ENCODE assay signal across 8 mouse cellular contexts in genomic region chr19:4440222-4440621, GRCm38 (mm10). TPM values are rescaled to one million over a fixed set of nuclear protein-coding genes. Genes with fewer than 3 reads are reported as not detected.
A peak's percentile ranks its signal among the peaks of the same experiment; 100 is the strongest.
DNase-seq lines count a peak whose midpoint lies in the region; ATAC-seq and TF ChIP-seq lines count a peak whose summit lies in the region.

No protein-coding gene starts in this region.

- no peak overlapping the region for H3K9ac ChIP-seq in hindbrain, postnatal 0 days (replicated peaks; ENCODE audit: low read length)
- no peak overlapping the region for H3K9ac ChIP-seq in liver, embryonic 12.5 days
- peak overlapping the region; percentile 82; the same call in 1 of the 2 replicates for H3K9ac ChIP-seq in stomach, postnatal 0 days (ENCODE audit: low read length)

- TF ChIP-seq CTCF in gastrocnemius, adult 2 months (IDR thresholded peaks at IDR 0.05): no peak
- TF ChIP-seq CTCF in hindbrain, postnatal 0 days (IDR thresholded peaks at IDR 0.05; ENCODE audit: low read depth): no peak
- TF ChIP-seq CTCF in stomach, postnatal 0 days (IDR thresholded peaks at IDR 0.05; ENCODE audit: low read depth): no peak

- no peak overlapping the region for H3K27ac ChIP-seq in gastrocnemius, adult 2 months
- H3K27ac ChIP-seq in hindbrain, postnatal 0 days: no peak overlapping the region
- no peak overlapping the region for H3K27ac ChIP-seq in liver, embryonic 12.5 days
- peak overlapping the region; percentile 89 for H3K27ac ChIP-seq in stomach, postnatal 0 days (replicated peaks)

- DNase-seq in gastrocnemius, adult 2 months: peak; percentile 53
- no peak for DNase-seq in gastrocnemius, postnatal 4 days (ENCODE audit: low spot score in 2 of 2)
- peak; percentile 76 to 84 for DNase-seq in adrenal gland, postnatal 36 days
- no peak for DNase-seq in hindbrain, postnatal 0 days (ENCODE audit: low spot score)
- DNase-seq in stomach, postnatal 0 days (ENCODE audit: low spot score): peak; percentile 79
- DNase-seq in left cerebral cortex, adult 9 months (ENCODE audit: low spot score in 2 of 2): no peak

- peak overlapping the region; percentile 93; the same call in 1 of the 2 replicates for H3K4me2 ChIP-seq in hindbrain, postnatal 0 days (ENCODE audit: low read depth, low read length)
- H3K4me2 ChIP-seq in liver, embryonic 12.5 days: peak overlapping the region; percentile 55
- H3K4me2 ChIP-seq in stomach, postnatal 0 days (replicated peaks; ENCODE audit: low read depth): peak overlapping the region; percentile 96

- no peak for ATAC-seq in hindbrain, postnatal 0 days
- ATAC-seq in liver, embryonic 12.5 days: no peak
- no peak for ATAC-seq in stomach, postnatal 0 days (ENCODE audit: low FRiP score, low TSS enrichment)
- ATAC-seq in cerebellum, adult (ENCODE audit: insufficient number of reproducible peaks, low FRiP score, low TSS enrichment): no peak

- H3K4me3 ChIP-seq in gastrocnemius, adult 2 months: peak overlapping the region; percentile 46
- no peak overlapping the region for H3K4me3 ChIP-seq in hindbrain, postnatal 0 days (ENCODE audit: low read length)
- H3K4me3 ChIP-seq in liver, embryonic 12.5 days: no peak overlapping the region
- peak overlapping the region; percentile 70 for H3K4me3 ChIP-seq in stomach, postnatal 0 days (ENCODE audit: low read depth, low read length)

- no peak for TF ChIP-seq EP300 in stomach, postnatal 0 days (optimal IDR thresholded peaks at IDR 0.05)

- H3K4me1 ChIP-seq in hindbrain, postnatal 0 days (ENCODE audit: insufficient read depth, low read length): peaks cover 10% of the 10 kb centered on the region; the same call in 1 of the 2 replicates
- H3K4me1 ChIP-seq in liver, embryonic 12.5 days: peaks cover 30% of the 10 kb centered on the region
- H3K4me1 ChIP-seq in stomach, postnatal 0 days (replicated peaks; ENCODE audit: control insufficient read depth, insufficient read depth): peaks cover 3% of the 10 kb centered on the region; the same call in 1 of the 2 replicates

- WGBS in hindbrain, postnatal 0 days: 12% methylated on average over 8 of the region's 8 CpGs
- 9% methylated on average over 8 of the region's 8 CpGs for WGBS in liver, embryonic 12.5 days (ENCODE audit: insufficient replicate concordance)
- 6% methylated on average over 8 of the region's 8 CpGs for WGBS in stomach, postnatal 0 days

- no peaks in the 10 kb centered on the region for H3K36me3 ChIP-seq in hindbrain, postnatal 0 days (ENCODE audit: insufficient read depth, low read length)
- H3K36me3 ChIP-seq in liver, embryonic 12.5 days: no peaks in the 10 kb centered on the region
- H3K36me3 ChIP-seq in stomach, postnatal 0 days (ENCODE audit: control insufficient read depth, insufficient read depth, low read length): no peaks in the 10 kb centered on the region

- H3K9me3 ChIP-seq in hindbrain, postnatal 0 days (ENCODE audit: low read length): no peaks in the 10 kb centered on the region
- no peaks in the 10 kb centered on the region for H3K9me3 ChIP-seq in liver, embryonic 12.5 days (replicated peaks)
- H3K9me3 ChIP-seq in stomach, postnatal 0 days (ENCODE audit: control insufficient read depth, low read length): no peaks in the 10 kb centered on the region

- peaks cover 9% of the 10 kb centered on the region; the same call in 1 of the 2 replicates for H3K27me3 ChIP-seq in hindbrain, postnatal 0 days (ENCODE audit: insufficient read depth, low read length)
- peaks cover 74% of the 10 kb centered on the region for H3K27me3 ChIP-seq in liver, embryonic 12.5 days (replicated peaks)
- no peaks in the 10 kb centered on the region for H3K27me3 ChIP-seq in stomach, postnatal 0 days (ENCODE audit: control insufficient read depth, insufficient read depth, low read length)

- intact Hi-C loops in gastrocnemius, adult 2 months (cut with DNase I): loop anchor here (10.0 kb wide), 1 partner anchor 185 kb away; no protein-coding TSS in a partner anchor

RNA-seq across cellular contexts. Expression of gene Rhod, which starts 1.0 kb away (rescaled TPM):
- total RNA-seq in gastrocnemius, adult 2 months (2021): under 1 TPM; 0.28 to 0.73 TPM
- 1 to 10 TPM; 4.4 to 5.2 TPM for total RNA-seq in gastrocnemius, postnatal 4 days (2021)
- total RNA-seq in adrenal gland, postnatal 36 days (2021): 10 to 100 TPM; 25.8 to 26.8 TPM
- total RNA-seq in hindbrain, postnatal 0 days (2014; rRNA removed): 3.5 and 7.2 TPM in 2 replicates
- 5.2 and 5.7 TPM in 2 replicates for polyA plus RNA-seq in hindbrain, postnatal 0 days (2015; fragmentation: Nextera tagmentation; extraction: Ambion mirVana)
- polyA plus RNA-seq in liver, embryonic 12.5 days (2016; fragmentation: Nextera tagmentation; extraction: Ambion mirVana): 7.8 and 8.1 TPM in 2 replicates
- polyA plus RNA-seq in stomach, postnatal 0 days (2015; fragmentation: Nextera tagmentation; extraction: Ambion mirVana): 45.5 and 48.0 TPM in 2 replicates

RNA-seq across cellular contexts. Expression of gene Syt12, which starts 37.0 kb away (rescaled TPM):
- 1 to 10 TPM; 6.8 to 7.6 TPM for total RNA-seq in gastrocnemius, adult 2 months (2021)
- total RNA-seq in gastrocnemius, postnatal 4 days (2021): 1 to 10 TPM in 1 of 2 experiments, under 1 TPM in 1; 0.86 to 1.0 TPM
- total RNA-seq in adrenal gland, postnatal 36 days (2021): 10 to 100 TPM; 66.1 to 69.9 TPM
- total RNA-seq in hindbrain, postnatal 0 days (2014; rRNA removed): 46.2 and 54.5 TPM in 2 replicates
- polyA plus RNA-seq in hindbrain, postnatal 0 days (2015; fragmentation: Nextera tagmentation; extraction: Ambion mirVana): 9.0 and 9.9 TPM in 2 replicates
- polyA plus RNA-seq in liver, embryonic 12.5 days (2016; fragmentation: Nextera tagmentation; extraction: Ambion mirVana): 0.35 and 0.42 TPM in 2 replicates
- polyA plus RNA-seq in stomach, postnatal 0 days (2015; fragmentation: Nextera tagmentation; extraction: Ambion mirVana): 1.9 and 2.5 TPM in 2 replicates

RNA-seq across cellular contexts. Expression of gene Kdm2a, which starts 42.1 kb away (rescaled TPM):
- total RNA-seq in gastrocnemius, adult 2 months (2021): 10 to 100 TPM; 39.1 to 39.7 TPM
- 10 to 100 TPM; 50.9 to 66.8 TPM for total RNA-seq in gastrocnemius, postnatal 4 days (2021)
- 100 to 1,000 TPM in 1 of 2 experiments, 10 to 100 TPM in 1; 86.7 to 107 TPM for total RNA-seq in adrenal gland, postnatal 36 days (2021)
- 67.5 and 73.7 TPM in 2 replicates for total RNA-seq in hindbrain, postnatal 0 days (2014; rRNA removed)
- 18.0 and 19.8 TPM in 2 replicates for polyA plus RNA-seq in hindbrain, postnatal 0 days (2015; fragmentation: Nextera tagmentation; extraction: Ambion mirVana)
- 25.4 and 28.1 TPM in 2 replicates for polyA plus RNA-seq in liver, embryonic 12.5 days (2016; fragmentation: Nextera tagmentation; extraction: Ambion mirVana)
- polyA plus RNA-seq in stomach, postnatal 0 days (2015; fragmentation: Nextera tagmentation; extraction: Ambion mirVana): 12.9 and 15.0 TPM in 2 replicates

RNA-seq across cellular contexts. Expression of gene 2010003K11Rik, which starts 58.2 kb away (rescaled TPM):
- not detected for total RNA-seq in gastrocnemius, adult 2 months (2021)
- under 1 TPM in 1 of 2 experiments, not detected in 1; 0.23 TPM for total RNA-seq in gastrocnemius, postnatal 4 days (2021)
- total RNA-seq in adrenal gland, postnatal 36 days (2021): 10 to 100 TPM; 25.2 to 36.9 TPM
- total RNA-seq in hindbrain, postnatal 0 days (2014; rRNA removed): not detected in 2 replicates
- 0.13 TPM in 1 of 2 replicates, not detected in the other for polyA plus RNA-seq in hindbrain, postnatal 0 days (2015; fragmentation: Nextera tagmentation; extraction: Ambion mirVana)
- not detected in 2 replicates for polyA plus RNA-seq in liver, embryonic 12.5 days (2016; fragmentation: Nextera tagmentation; extraction: Ambion mirVana)
- polyA plus RNA-seq in stomach, postnatal 0 days (2015; fragmentation: Nextera tagmentation; extraction: Ambion mirVana): 0.74 and 1.5 TPM in 2 replicates

Comparison
In these comparisons a context has a peak if more than half of its experiments do, and no peak if none do; other contexts are left out.
1. DNase-seq: peak in gastrocnemius, adult 2 months (single experiment), adrenal gland, postnatal 36 days (2 of 2) and stomach, postnatal 0 days (single experiment); none in gastrocnemius, postnatal 4 days (0 of 2), hindbrain, postnatal 0 days (single experiment) and left cerebral cortex, adult 9 months (0 of 2).
2. H3K4me3 ChIP-seq: peak in gastrocnemius, adult 2 months (single experiment) and stomach, postnatal 0 days (single experiment); none in hindbrain, postnatal 0 days (single experiment) and liver, embryonic 12.5 days (single experiment).
3. Peak in every context shown above with its lines, with median percentiles within 50 percentile points of each other: H3K4me2 ChIP-seq.